ENCODE assay signal across 24 mouse cellular contexts in the genomic region with DNA sequence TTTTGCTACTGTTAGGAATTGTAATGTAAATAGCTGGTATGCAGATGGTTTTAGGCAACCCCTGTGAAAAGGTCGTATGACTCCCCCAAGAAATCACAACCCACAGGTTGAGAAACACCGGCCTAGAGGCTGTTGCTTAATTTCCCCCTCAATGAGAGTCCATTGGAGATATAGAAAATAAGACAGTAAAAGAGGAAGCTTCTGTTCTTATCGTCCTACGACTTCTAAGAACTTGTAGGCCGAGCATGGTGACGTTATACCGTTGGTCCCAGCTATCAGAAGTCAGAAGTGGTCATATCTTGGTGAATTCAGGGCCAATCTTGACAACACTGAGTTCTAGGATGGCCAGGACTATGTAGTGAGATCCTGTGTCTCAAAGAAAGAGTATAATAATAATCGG.
DNase-seq lines count a peak whose midpoint lies in the region; ATAC-seq and TF ChIP-seq lines count a peak whose summit lies in the region.
"Had no signal": no experiment of that assay in that cellular context is flagged by ENCODE, and none has a peak within 500 bp of the region (broad histone marks: within the 10 kb centered on the region; RNA-seq: fewer than 3 reads in every experiment).

No protein-coding gene starts in this region.

- H3K4me2 ChIP-seq in lung, postnatal 0 days (replicated peaks; ENCODE audit: low read depth, low read length) = no peak overlapping the region
- H3K4me2 ChIP-seq: embryonic facial prominence, embryonic 15.5 days; heart, embryonic 13.5 days; hindbrain, embryonic 13.5 days; kidney, embryonic 15.5 days; limb, embryonic 15.5 days; midbrain, embryonic 13.5 days had no signal

- no peak for TF ChIP-seq CTCF in lung, postnatal 0 days (IDR thresholded peaks at IDR 0.05)
- no peak for TF ChIP-seq CTCF in lung, adult 2 months (IDR thresholded peaks at IDR 0.05; ENCODE audit: insufficient read depth, low read length)

- no peaks in the 10 kb centered on the region for H3K27me3 ChIP-seq in lung, postnatal 0 days (replicated peaks; ENCODE audit: insufficient read depth, low read length)
- H3K27me3 ChIP-seq: embryonic facial prominence, embryonic 15.5 days; heart, embryonic 13.5 days; hindbrain, embryonic 13.5 days; kidney, embryonic 15.5 days; limb, embryonic 15.5 days; midbrain, embryonic 13.5 days had no signal

- no peak for TF ChIP-seq POLR2A in lung, adult 2 months (IDR thresholded peaks at IDR 0.05; ENCODE audit: borderline replicate concordance, extremely low read depth, low read depth, low read length)

- no peak overlapping the region for H3K27ac ChIP-seq in lung, postnatal 0 days (ENCODE audit: low read length)
- H3K27ac ChIP-seq: embryonic facial prominence, embryonic 15.5 days; heart, adult 2 months; heart, embryonic 13.5 days; hindbrain, embryonic 13.5 days; kidney, embryonic 15.5 days; left cerebral cortex, adult 2 months; limb, embryonic 15.5 days; midbrain, embryonic 13.5 days had no signal

- ATAC-seq in lung, postnatal 0 days = no peak
- ATAC-seq in hematopoietic stem cell, adult 5-6 weeks (replicated peaks in 1 of 2; ENCODE audit: insufficient read depth in 1 of 2, low FRiP score in 2 of 2, low TSS enrichment in 1 of 2, low read depth in 1 of 2, poor library complexity in 2 of 2, severe bottlenecking in 2 of 2) = peak; percentile 32 to 56; a peak in 3 of 4 replicates
- no peak for ATAC-seq in erythroblast, adult 5-6 weeks (replicated peaks; ENCODE audit: low FRiP score, poor library complexity, severe bottlenecking)
- ATAC-seq: forebrain, embryonic 16.5 days; midbrain, embryonic 13.5 days had no signal

- 88% methylated on average over 8 of the region's 8 CpGs for WGBS in lung, postnatal 0 days
- WGBS in lung, adult 2 months = 81% methylated on average over 8 of the region's 8 CpGs

- no peak overlapping the region for H3K4me3 ChIP-seq in lung, postnatal 0 days (ENCODE audit: low read depth, low read length)
- H3K4me3 ChIP-seq in lung, adult 2 months (replicated peaks; ENCODE audit: extremely low read depth, low read depth, low read length) = no peak overlapping the region
- H3K4me3 ChIP-seq: embryonic facial prominence, embryonic 15.5 days; heart, adult 2 months; heart, embryonic 13.5 days; hindbrain, embryonic 13.5 days; kidney, embryonic 15.5 days; left cerebral cortex, adult 2 months; limb, embryonic 15.5 days; midbrain, embryonic 13.5 days had no signal

- no peak for TF ChIP-seq EP300 in lung, postnatal 0 days (IDR thresholded peaks at IDR 0.05)

- H3K36me3 ChIP-seq in lung, postnatal 0 days (ENCODE audit: insufficient read depth, low read length) = no peaks in the 10 kb centered on the region
- H3K36me3 ChIP-seq: embryonic facial prominence, embryonic 15.5 days; heart, embryonic 13.5 days; hindbrain, embryonic 13.5 days; kidney, embryonic 15.5 days; limb, embryonic 15.5 days; midbrain, embryonic 13.5 days had no signal

- no peaks in the 10 kb centered on the region for H3K4me1 ChIP-seq in lung, postnatal 0 days (ENCODE audit: insufficient read depth, low read depth, low read length)
- H3K4me1 ChIP-seq in lung, adult 2 months (ENCODE audit: control insufficient read depth, insufficient read depth, low read length) = no peaks in the 10 kb centered on the region
- H3K4me1 ChIP-seq: embryonic facial prominence, embryonic 15.5 days; kidney, embryonic 15.5 days had no signal

- no peaks in the 10 kb centered on the region for H3K9me3 ChIP-seq in lung, postnatal 0 days (ENCODE audit: low read length)
- H3K9me3 ChIP-seq: embryonic facial prominence, embryonic 15.5 days; heart, embryonic 13.5 days; hindbrain, embryonic 13.5 days; kidney, embryonic 15.5 days; limb, embryonic 15.5 days; midbrain, embryonic 13.5 days had no signal

- peak; percentile 19 for DNase-seq in lung, postnatal 0 days (ENCODE audit: low spot score)
- DNase-seq in lung, adult 2 months = no peak
- peak; percentile 93 for DNase-seq in MEL-GATA-1-ER (ENCODE audit: extremely low read depth, low read depth)
- no peak for DNase-seq in cerebellum, adult 18-20 months
- no peak for DNase-seq in adrenal gland, postnatal 14 days
- DNase-seq: cerebellum, adult 9-10 months; gastrocnemius, postnatal 14 days; heart, adult 2 months; kidney, adult 11 months; kidney, postnatal 36 days; left cerebral cortex, postnatal 4 days; retina, postnatal 1 day; right cerebral cortex, postnatal 25 days; spleen, adult 18-20 months had no signal

- H3K9ac ChIP-seq in lung, postnatal 0 days (replicated peaks; ENCODE audit: low read depth) = no peak overlapping the region
- H3K9ac ChIP-seq: embryonic facial prominence, embryonic 15.5 days; heart, embryonic 13.5 days; hindbrain, embryonic 13.5 days; kidney, embryonic 15.5 days; limb, embryonic 15.5 days; midbrain, embryonic 13.5 days had no signal

Comparison
In these comparisons a context has a peak if more than half of its experiments do, and no peak if none do; other contexts are left out.
1. DNase-seq: peak in lung, postnatal 0 days (single experiment) and MEL-GATA-1-ER (single experiment); none in lung, adult 2 months (single experiment), cerebellum, adult 18-20 months (0 of 2) and adrenal gland, postnatal 14 days (single experiment).
2. ATAC-seq: peak in hematopoietic stem cell, adult 5-6 weeks (2 of 2); none in lung, postnatal 0 days (single experiment) and erythroblast, adult 5-6 weeks (single experiment).